Mouse (Mus musculus): ENCODE measurements around the gene Pts.

- no peak for TF ChIP-seq GATA1 (IDR thresholded peaks at IDR 0.05; ENCODE audit: borderline replicate concordance, low read length)
- TF ChIP-seq FLI1 (IDR thresholded peaks at IDR 0.05; ENCODE audit: low read length) = no peak
These were observed 43.0 kb downstream of the Pts start for GRCm38 (mm10) chr9:50485521-50485920.

Data from megakaryocyte, embryonic 14.5 days (primary cell).